Mouse (Mus musculus): ENCODE data around the gene Gprin3. TPM values are rescaled to one million over a fixed set of nuclear protein-coding genes. Genes with fewer than 3 reads are reported as not detected.
A peak's percentile ranks its signal among the peaks of the same experiment; 100 is the strongest.

Gene Gprin3
- 1.2 and 1.3 TPM in 2 replicates for polyA plus RNA-seq (2015; fragmentation: Nextera tagmentation; extraction: Ambion mirVana)

DNA sequence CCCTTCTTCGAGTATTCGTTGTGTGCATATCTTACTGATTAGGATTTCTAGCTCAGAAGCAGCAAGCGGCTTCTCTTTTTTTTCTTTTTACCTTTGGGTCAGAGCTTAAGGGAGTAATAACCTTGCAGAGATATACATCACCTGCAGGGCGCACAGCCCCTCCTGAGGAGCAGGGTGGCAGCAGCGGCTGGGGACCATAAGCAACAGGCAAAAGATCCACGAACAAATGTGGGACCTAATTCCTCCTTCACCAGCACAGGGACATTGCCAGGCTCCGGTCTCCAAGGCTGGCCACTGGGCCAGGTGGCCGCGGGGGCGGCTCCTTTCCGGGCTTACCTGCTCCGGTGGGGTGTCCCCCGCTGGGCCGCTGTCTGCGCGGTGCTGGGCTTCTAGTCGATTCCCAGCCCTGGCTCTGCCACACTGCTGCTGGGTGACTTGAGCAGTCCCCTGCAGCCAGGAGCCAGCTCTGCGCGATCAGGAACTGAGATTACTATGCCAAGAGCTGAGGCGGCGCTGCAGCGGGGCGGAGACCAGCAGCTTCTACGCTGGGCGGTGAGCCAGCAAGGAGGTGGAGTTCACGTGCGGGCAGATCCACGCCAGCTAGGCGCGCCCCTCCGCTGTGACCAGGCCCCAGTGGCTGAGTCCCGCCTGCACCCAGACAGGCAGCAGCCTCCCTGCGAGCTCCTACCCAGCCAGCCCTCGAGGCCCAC lies at the start of gene Gprin3:
TSS of gene Gprin3 (minus strand) at position 471 of the 710 bp plus-strand sequence.
- WGBS, result 5% methylated on average over 34 of the region's 34 CpGs
- peak; percentile 86 for ATAC-seq (ENCODE audit: insufficient number of reproducible peaks, low FRiP score, low TSS enrichment, low read depth)
- Histone ChIP-seq H3K27ac (peak within 1 kb of the TSS; percentile 38; the same call in 1 of the 2 replicates), H3K36me3 (no peaks in the 10 kb centered on the region), H3K9me3 (no peaks in the 10 kb centered on the region), H3K4me1 (peaks cover 4% of the 10 kb centered on the region; the same call in 1 of the 2 replicates), H3K4me3 (peak within 1 kb of the TSS; percentile 47), H3K27me3 (no peaks in the 10 kb centered on the region), H3K4me2 (peak within 1 kb of the TSS; percentile 73), H3K9ac (peak within 1 kb of the TSS; percentile 26; the same call in 1 of the 2 replicates)

DNA sequence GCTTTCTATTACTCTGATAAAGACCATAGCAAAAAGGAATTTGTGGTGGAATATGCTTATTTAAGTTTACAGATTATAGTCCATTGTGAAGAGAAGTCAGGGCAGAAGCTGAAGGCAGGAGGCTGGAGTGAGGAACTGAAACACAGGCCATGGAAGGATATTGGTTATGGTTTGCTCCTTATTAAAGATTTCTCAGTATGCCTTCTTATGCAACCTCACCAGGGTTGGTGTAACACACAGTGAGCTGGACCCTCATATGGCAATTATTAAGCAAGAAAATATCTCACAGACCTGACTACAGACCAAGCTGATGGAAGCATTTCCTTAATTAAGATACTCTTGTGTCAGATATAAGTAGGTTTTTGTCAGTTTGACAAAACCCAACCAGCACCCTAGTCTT lies 32.8 kb upstream of the Gprin3 start:
- Histone ChIP-seq H3K36me3 (no peaks in the 10 kb centered on the region), H3K9me3 (no peaks in the 10 kb centered on the region), H3K4me3 (no peak overlapping the region), H3K27me3 (no peaks in the 10 kb centered on the region), H3K4me1 (no peaks in the 10 kb centered on the region), H3K4me2 (no peak overlapping the region), H3K27ac (no peak overlapping the region), H3K9ac (no peak overlapping the region)
- ATAC-seq (ENCODE audit: insufficient number of reproducible peaks, low FRiP score, low TSS enrichment, low read depth), result no peak

DNA sequence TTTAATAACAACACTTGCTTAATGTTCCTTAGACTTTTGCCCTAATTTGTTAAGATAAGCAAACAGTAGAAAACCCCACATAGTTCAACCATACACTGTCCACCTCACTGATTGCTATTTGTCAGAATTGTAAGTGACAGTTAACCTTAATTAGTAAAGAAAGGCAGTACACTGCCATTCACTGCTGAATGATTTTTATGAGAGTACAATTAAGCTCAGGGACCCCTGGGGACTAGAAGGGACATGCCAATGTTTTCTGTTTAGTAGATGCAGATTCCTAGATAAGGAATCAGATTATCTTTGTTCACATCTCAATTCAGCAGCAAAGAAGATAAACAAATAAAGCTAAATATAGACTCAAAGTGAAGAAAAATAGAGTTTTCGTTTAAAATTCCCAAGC lies 30.0 kb upstream of the Gprin3 start:
- Histone ChIP-seq H3K4me3 (no peak overlapping the region), H3K27me3 (no peaks in the 10 kb centered on the region), H3K9ac (no peak overlapping the region), H3K36me3 (no peaks in the 10 kb centered on the region), H3K4me1 (no peaks in the 10 kb centered on the region), H3K27ac (no peak overlapping the region), H3K9me3 (no peaks in the 10 kb centered on the region), H3K4me2 (no peak overlapping the region)
- no peak for ATAC-seq (ENCODE audit: insufficient number of reproducible peaks, low FRiP score, low TSS enrichment, low read depth)
- WGBS, result 73% methylated on average over 1 of the region's 1 CpGs

DNA sequence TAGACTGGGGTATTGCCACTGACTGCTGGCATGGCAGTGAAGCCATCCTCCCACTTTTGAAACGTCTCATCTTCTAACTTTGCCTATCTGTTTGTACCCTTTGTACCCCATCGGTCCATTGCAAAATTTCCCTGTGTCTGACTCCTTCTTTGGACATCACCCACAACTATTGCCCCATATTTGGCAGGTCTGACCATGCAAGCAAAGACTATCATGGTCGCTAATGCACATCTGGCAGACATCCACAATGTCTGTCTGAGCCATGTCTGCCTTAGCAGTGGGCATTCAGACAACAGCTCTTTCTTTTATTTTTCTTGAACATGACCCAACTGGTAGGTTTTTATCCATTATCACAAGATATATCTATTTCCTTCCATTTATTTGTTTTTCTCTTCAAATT lies 25.3 kb upstream of the Gprin3 start:
- 82% methylated on average over 3 of the region's 3 CpGs for WGBS

DNA sequence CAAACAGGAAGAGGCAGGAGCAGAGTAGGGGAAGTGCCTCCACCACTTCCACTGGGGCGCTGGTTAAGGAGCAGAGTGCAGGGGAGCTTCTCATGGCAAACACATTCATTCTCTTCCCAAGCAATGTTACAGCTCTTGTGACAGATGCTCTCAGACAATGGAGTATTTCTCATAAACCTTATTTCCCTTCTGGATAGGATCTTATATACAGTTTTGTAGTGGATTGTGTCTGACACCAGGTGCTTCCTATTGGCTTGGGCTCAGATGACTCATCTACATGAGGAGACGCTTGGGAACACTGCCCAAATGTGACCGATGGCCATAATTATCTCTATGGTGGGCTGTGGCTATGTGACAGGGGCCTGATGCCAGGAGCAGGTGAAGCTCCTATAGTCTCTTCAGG lies 19.0 kb upstream of the Gprin3 start:
- ATAC-seq (ENCODE audit: insufficient number of reproducible peaks, low FRiP score, low TSS enrichment, low read depth), result no peak
- Histone ChIP-seq H3K4me1 (no peaks in the 10 kb centered on the region), H3K4me2 (no peak overlapping the region), H3K9ac (no peak overlapping the region), H3K36me3 (no peaks in the 10 kb centered on the region), H3K27me3 (no peaks in the 10 kb centered on the region), H3K4me3 (no peak overlapping the region), H3K27ac (no peak overlapping the region), H3K9me3 (no peaks in the 10 kb centered on the region)
- 74% methylated on average over 3 of the region's 3 CpGs for WGBS

More for the DNA sequence above, 25.3 kb upstream of the Gprin3 start:
- no peak overlapping the region for H3K4me3 ChIP-seq
- no peaks in the 10 kb centered on the region for H3K4me1 ChIP-seq
- no peaks in the 10 kb centered on the region for H3K9me3 ChIP-seq
- H3K9ac ChIP-seq, result no peak overlapping the region
- ATAC-seq (ENCODE audit: insufficient number of reproducible peaks, low FRiP score, low TSS enrichment, low read depth), result no peak
- no peak overlapping the region for H3K4me2 ChIP-seq
- no peaks in the 10 kb centered on the region for H3K36me3 ChIP-seq
- H3K27ac ChIP-seq, result no peak overlapping the region
- no peaks in the 10 kb centered on the region for H3K27me3 ChIP-seq

DNA sequence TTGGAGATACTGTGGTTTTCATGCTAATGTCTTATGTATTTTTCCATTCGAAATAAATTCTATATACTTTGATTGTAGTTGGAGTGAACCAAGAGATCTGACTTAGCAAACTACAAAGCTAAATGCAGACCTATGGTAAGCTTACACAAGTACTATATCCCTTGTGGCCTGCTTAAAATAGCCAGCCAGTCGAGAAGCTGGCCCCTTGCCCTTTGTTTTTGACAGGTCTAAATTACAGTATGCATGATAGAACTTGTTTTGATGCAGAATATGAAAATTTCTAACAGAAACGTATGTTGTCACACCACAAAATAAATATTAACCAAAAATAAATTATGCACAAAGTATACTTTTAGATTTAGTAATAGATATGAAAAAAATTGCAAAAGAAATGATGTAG lies 9.8 kb upstream of the Gprin3 start:
- H3K4me1 ChIP-seq, result no peaks in the 10 kb centered on the region
- 47% methylated on average over 3 of the region's 3 CpGs for WGBS
- H3K4me2 ChIP-seq, result no peak overlapping the region
- no peaks in the 10 kb centered on the region for H3K9me3 ChIP-seq
- no peak overlapping the region for H3K9ac ChIP-seq
- ATAC-seq (ENCODE audit: insufficient number of reproducible peaks, low FRiP score, low TSS enrichment, low read depth), result no peak
- H3K4me3 ChIP-seq, result no peak overlapping the region
- no peaks in the 10 kb centered on the region for H3K27me3 ChIP-seq
- no peak overlapping the region for H3K27ac ChIP-seq
- no peaks in the 10 kb centered on the region for H3K36me3 ChIP-seq

DNA sequence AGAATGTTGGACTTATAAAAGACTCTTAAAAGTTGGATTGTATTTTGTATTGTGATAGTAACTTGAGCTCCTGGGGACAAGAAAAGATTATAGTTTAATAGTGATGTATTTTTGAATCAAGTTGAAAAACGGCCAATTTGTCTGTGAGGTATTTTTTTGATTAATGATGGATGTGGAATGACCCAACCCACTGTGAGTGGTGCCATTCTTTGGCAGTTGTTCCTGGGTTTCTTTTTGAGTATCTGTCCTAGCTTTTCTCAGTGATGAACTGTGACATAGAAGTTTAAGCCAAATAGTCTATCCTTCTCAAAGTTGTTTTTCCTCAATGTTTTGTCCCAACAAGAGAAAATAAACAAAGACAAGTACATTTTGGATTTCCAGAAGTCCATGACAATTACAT lies 7.0 kb upstream of the Gprin3 start:
- Histone ChIP-seq H3K27me3 (no peaks in the 10 kb centered on the region), H3K4me2 (no peak overlapping the region), H3K4me3 (no peak overlapping the region), H3K9ac (no peak overlapping the region), H3K4me1 (no peaks in the 10 kb centered on the region), H3K36me3 (no peaks in the 10 kb centered on the region), H3K27ac (no peak overlapping the region), H3K9me3 (no peaks in the 10 kb centered on the region)
- ATAC-seq (ENCODE audit: insufficient number of reproducible peaks, low FRiP score, low TSS enrichment, low read depth), result no peak
- 49% methylated on average over 1 of the region's 1 CpGs for WGBS

DNA sequence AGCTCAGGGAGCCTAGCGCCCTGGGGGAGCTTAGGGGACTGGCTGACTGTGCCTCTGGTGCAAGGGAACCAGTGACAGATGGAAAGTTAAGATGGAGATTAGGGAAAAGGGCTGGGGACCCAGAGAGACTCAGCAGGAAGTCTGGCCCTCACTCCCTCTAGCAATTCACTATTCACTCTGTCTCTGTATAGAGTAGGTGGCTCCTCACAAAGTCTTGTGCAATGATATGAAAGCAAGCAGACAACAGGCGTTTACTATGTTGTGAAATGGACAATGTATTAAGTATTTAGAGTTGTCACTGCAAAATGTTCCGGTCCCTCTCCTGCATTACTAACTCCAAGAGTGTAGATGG lies 416 bp upstream of the Gprin3 start:
- H3K9me3 ChIP-seq, result no peaks in the 10 kb centered on the region
- peak; percentile 36 for ATAC-seq (ENCODE audit: insufficient number of reproducible peaks, low FRiP score, low TSS enrichment, low read depth)
- WGBS, result 43% methylated on average over 3 of the region's 3 CpGs
- H3K27ac ChIP-seq, result peak overlapping the region; percentile 38; the same call in 1 of the 2 replicates
- H3K4me3 ChIP-seq, result peak overlapping the region; percentile 47
- H3K9ac ChIP-seq, result peak overlapping the region; percentile 26; the same call in 1 of the 2 replicates
- H3K36me3 ChIP-seq, result no peaks in the 10 kb centered on the region
- peak overlapping the region; percentile 73 for H3K4me2 ChIP-seq
- no peaks in the 10 kb centered on the region for H3K27me3 ChIP-seq
- H3K4me1 ChIP-seq, result peaks cover 4% of the 10 kb centered on the region; the same call in 1 of the 2 replicates

DNA sequence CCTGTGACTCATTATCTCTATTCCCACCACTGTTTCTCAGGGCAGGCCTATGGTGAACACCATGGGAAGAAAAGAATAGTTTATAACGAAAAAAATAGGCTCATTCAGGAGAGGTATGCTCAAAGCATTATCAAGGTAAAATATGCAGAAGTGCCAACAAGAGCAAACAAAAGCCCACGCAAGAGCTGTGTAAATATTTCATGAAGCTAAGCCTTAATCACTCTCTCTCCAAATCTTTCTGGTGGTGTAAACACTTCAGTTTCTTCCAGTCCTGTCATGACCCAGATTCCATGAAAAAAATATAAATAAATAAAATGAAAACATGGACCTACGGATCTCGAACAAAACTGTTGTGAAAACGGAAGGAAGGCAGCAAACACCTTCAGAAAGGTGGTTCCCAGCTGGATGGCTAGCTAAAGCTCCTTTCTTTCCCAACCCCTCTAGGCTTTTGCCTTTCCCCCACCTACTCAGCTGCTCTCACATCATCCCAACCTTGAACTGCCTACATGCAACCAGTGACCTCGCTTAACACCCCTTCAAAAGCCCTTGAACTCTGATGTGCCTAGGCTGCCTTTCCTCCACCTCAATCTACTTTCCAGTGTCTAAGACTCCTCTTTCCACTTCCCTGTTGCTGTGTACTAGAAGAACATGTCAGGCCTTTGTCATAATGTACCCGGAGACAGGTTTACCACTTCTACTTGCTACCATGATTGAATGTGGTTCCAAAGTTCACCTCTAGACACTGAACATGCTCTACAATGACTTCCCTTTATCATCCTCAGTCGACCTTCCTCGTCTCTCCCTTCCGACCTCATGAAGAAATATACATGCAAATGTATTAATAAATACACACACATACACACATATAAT lies 988 bp downstream of the Gprin3 start:
- Histone ChIP-seq H3K9ac (no peak overlapping the region), H3K27ac (no peak overlapping the region), H3K4me2 (no peak overlapping the region), H3K9me3 (no peaks in the 10 kb centered on the region), H3K27me3 (no peaks in the 10 kb centered on the region), H3K4me3 (no peak overlapping the region), H3K4me1 (peaks cover 4% of the 10 kb centered on the region; the same call in 1 of the 2 replicates), H3K36me3 (no peaks in the 10 kb centered on the region)
- no peak for ATAC-seq (ENCODE audit: insufficient number of reproducible peaks, low FRiP score, low TSS enrichment, low read depth)
- WGBS, result 79% methylated on average over 10 of the region's 10 CpGs

DNA sequence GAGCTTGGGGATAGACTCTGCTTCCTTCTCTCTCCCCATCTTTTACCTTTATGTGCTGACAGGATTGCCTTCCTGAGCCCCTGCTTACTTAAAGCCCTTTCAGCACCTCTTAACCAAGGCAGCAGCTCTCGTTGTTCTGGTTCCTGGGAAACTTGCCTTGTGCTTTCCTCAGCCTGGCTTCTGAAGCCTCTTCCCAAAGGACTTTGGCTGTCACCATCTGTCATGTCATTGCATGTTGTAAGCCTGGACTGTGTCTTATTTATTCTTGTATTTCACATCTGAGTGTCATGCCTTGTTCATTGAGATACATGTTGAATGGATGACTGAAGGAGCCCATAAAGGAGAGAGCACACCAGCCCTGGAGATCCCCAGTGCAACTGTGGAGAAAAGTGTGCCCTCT lies 2.3 kb downstream of the Gprin3 start:
- Histone ChIP-seq H3K9me3 (no peaks in the 10 kb centered on the region), H3K9ac (no peak overlapping the region), H3K4me3 (no peak overlapping the region), H3K4me2 (no peak overlapping the region), H3K4me1 (peaks cover 4% of the 10 kb centered on the region; the same call in 1 of the 2 replicates), H3K27me3 (no peaks in the 10 kb centered on the region), H3K27ac (no peak overlapping the region), H3K36me3 (no peaks in the 10 kb centered on the region)
- WGBS, result 47% methylated on average over 1 of the region's 1 CpGs
- ATAC-seq (ENCODE audit: insufficient number of reproducible peaks, low FRiP score, low TSS enrichment, low read depth), result no peak

DNA sequence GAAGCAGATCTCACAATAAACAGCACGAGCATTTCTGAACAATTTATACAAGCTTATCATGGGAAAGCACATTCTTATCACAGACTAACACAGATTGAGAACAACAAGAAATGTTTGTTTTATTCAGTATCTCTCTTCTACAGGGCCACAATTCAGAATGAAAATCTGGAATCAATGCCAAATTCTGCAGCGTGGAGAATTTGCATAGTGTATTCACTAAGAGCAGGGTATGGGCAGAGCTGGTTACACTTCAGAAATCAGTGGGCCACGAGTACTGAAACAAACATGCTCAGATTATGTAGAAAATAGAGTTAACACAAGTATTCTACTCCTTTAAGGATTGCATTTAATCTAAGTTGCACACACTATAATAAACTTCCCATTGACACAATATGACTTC lies 6.8 kb downstream of the Gprin3 start:
- Histone ChIP-seq H3K4me3 (no peak overlapping the region), H3K4me1 (no peaks in the 10 kb centered on the region), H3K36me3 (no peaks in the 10 kb centered on the region), H3K4me2 (no peak overlapping the region), H3K27ac (no peak overlapping the region), H3K27me3 (no peaks in the 10 kb centered on the region), H3K9ac (no peak overlapping the region), H3K9me3 (no peaks in the 10 kb centered on the region)
- no peak for ATAC-seq (ENCODE audit: insufficient number of reproducible peaks, low FRiP score, low TSS enrichment, low read depth)
- 69% methylated on average over 3 of the region's 3 CpGs for WGBS

DNA sequence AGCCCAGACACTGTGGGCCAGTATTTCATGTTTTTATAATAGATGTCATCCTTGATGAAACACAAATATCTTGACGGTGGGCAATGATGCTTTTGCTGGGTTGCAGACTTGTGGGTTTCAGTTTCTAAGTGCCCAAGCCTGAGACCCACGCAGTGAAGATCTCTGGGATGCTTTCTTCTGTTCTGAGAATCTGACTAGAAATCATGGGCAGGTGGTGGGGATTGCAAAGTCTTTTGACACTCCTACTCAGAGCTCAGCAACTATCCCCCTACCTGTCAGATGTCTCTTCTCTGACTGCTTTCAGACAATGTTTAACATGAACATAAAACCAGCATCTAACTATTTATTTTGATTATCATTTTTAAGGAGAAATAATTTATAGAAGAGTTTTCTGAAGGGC lies 7.4 kb downstream of the Gprin3 start:
- Histone ChIP-seq H3K9me3 (no peaks in the 10 kb centered on the region), H3K9ac (no peak overlapping the region), H3K4me3 (no peak overlapping the region), H3K4me1 (no peaks in the 10 kb centered on the region), H3K27me3 (no peaks in the 10 kb centered on the region), H3K36me3 (no peaks in the 10 kb centered on the region), H3K4me2 (no peak overlapping the region), H3K27ac (no peak overlapping the region)
- ATAC-seq (ENCODE audit: insufficient number of reproducible peaks, low FRiP score, low TSS enrichment, low read depth), result no peak
- 70% methylated on average over 2 of the region's 2 CpGs for WGBS

All from limb, embryonic 15.5 days (tissue).